Mouse (Mus musculus): Measurements from ENCODE around the gene Muc3. TPM values are rescaled to one million over a fixed set of nuclear protein-coding genes. Genes with fewer than 3 reads are reported as not detected.
"Not testable (repeated sequence)": the region's sequence is repeated elsewhere in the genome, so short reads cannot be mapped to it uniquely, and the experiment has no call there.

The Muc3 gene
- polyA plus RNA-seq (2012; ENCODE audit: insufficient read depth, insufficient read length, missing spikeins), result not detected in 2 replicates

DNA sequence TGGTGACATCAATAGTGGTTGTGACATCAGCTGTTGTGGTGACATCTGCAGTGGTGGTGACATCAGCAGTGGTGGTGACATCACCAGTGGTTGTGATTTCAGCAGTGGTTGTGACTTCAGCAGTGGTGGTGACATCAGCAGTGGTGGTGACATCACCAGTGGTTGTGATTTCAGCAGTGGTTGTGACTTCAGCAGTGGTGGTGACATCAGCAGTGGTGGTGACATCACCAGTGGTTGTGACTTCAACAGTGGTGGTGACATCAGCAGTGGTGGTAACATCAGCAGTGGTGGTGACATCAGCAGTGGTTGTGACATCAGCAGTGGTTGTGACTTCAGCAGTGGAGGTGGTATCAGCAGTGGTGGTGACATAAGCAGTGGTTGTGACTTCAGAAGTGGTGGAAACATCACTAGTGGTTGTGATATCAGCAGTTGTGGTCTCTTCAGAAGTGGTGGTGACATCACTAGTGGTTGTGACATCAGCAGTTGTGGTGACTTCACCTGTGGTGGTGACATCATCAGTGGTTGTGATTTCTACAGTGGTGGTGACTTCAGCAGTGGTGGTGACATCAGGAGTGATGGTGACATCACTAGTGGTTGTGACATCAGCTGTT, at the start of gene Muc3:
Muc3 (minus strand) TSS at position 51 of the 611 bp plus-strand sequence.
- not testable (repeated sequence) for H3K4me3 ChIP-seq (ENCODE audit: insufficient read depth, low read length); H3K27ac ChIP-seq (ENCODE audit: insufficient read depth, low read depth, low read length); H3K4me1 ChIP-seq (ENCODE audit: control insufficient read depth, insufficient read depth, low read length)

DNA sequence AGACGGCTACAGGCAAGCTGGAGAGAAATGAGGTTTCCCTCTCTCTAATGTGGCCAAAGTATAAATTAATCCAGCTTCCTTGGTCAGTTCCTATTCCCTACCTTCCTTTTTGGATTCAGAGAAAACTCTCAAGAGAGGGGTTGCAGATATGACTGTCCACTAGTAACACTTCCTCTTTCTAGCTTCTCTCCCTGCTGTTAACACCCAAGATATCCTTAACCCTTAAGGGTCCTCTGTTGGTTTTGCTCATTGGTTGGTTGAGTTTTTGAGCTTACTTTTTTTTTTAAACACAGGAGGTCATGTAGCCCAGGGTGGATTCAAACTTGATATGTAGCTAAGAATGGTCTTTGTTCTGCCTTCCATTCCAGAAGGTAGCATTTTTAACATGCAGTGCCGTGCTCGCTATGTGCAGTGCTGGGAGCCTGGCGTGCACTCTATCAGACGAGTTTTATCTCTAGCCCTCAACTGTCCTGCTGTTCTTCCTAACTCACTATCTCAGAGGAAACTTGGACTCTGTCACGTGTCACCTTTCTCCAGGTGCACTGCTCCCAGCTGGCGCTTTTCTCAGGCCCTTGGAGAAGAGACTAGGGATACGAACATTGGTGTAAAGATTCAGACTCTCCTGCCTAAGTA, 45.5 kb upstream of the Muc3 start:
- TF ChIP-seq CTCF (IDR thresholded peaks at IDR 0.05; ENCODE audit: low read depth, low read length) (no peak), POLR2A (IDR thresholded peaks at IDR 0.05; ENCODE audit: borderline replicate concordance, low read depth, low read length) (no peak)
- Histone ChIP-seq H3K4me1 (ENCODE audit: control insufficient read depth, insufficient read depth, low read length) (peaks cover 6% of the 10 kb centered on the region; the same call in 1 of the 2 replicates), H3K27ac (ENCODE audit: insufficient read depth, low read depth, low read length) (no peak overlapping the region), H3K4me3 (ENCODE audit: insufficient read depth, low read length) (no peak overlapping the region)

DNA sequence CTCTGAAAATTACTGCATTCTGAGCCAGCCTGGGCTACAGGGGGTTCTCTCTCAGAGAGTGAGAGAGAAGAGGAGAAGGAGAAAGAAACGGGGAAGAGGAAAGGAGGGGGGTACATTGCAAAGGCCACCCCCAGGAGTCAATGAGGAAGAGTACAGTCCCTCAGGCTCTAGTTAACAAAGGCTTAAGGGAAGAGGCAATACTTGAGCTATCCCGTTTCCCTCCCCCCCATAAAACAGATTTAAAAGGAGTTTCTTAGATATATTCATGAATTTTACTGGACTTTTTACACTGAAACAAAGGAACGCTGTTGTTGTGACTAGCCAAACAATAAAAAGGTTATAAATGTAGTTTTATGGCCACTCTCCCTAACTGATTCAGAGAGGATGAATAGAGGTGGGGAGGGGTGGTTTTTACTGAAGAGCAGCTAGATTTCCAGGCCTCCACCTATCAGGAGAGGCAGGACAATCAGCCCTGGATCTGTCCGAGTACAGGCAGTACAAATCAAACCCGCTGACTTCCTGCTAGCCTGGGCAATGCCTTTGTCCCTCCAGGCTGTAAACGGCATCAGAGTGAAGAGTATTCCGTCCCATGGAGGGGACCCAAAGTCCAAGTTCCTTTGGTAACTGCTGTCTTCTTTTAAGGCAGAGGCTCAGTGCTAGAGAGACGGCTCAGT, 44.3 kb upstream of the Muc3 start:
- Histone ChIP-seq H3K27ac (ENCODE audit: insufficient read depth, low read depth, low read length) (no peak overlapping the region), H3K4me1 (ENCODE audit: control insufficient read depth, insufficient read depth, low read length) (peaks cover 6% of the 10 kb centered on the region; the same call in 1 of the 2 replicates), H3K4me3 (ENCODE audit: insufficient read depth, low read length) (no peak overlapping the region)
- TF ChIP-seq CTCF (IDR thresholded peaks at IDR 0.05; ENCODE audit: low read depth, low read length) (no peak), POLR2A (IDR thresholded peaks at IDR 0.05; ENCODE audit: borderline replicate concordance, low read depth, low read length) (no peak)

DNA sequence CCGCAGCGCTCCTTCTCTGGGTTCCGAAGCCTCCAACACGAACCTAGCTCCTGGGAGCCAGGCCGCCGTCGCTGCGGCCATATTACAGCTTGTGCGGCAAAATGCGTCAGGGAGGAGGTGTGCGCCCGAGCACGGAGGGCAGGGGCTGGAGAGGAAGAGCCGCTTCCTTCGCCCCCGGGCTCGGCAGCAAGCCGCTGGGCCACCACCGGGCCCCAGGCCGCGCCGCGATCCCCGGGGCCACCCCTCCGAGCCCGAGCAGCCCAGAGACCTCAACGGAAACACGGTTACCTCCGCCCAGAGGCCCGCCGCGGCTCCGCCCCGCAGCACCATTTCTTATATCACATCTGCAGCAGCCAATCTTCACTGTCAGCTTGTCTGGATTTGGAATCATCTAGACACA, 40.2 kb upstream of the Muc3 start:
- Histone ChIP-seq H3K27ac (ENCODE audit: insufficient read depth, low read depth, low read length) (no peak overlapping the region), H3K4me1 (ENCODE audit: control insufficient read depth, insufficient read depth, low read length) (peaks cover 6% of the 10 kb centered on the region; the same call in 1 of the 2 replicates), H3K4me3 (ENCODE audit: insufficient read depth, low read length) (peak overlapping the region; percentile 38)
- no peak for TF ChIP-seq CTCF (IDR thresholded peaks at IDR 0.05; ENCODE audit: low read depth, low read length)
- no peak for TF ChIP-seq POLR2A (IDR thresholded peaks at IDR 0.05; ENCODE audit: borderline replicate concordance, low read depth, low read length)

DNA sequence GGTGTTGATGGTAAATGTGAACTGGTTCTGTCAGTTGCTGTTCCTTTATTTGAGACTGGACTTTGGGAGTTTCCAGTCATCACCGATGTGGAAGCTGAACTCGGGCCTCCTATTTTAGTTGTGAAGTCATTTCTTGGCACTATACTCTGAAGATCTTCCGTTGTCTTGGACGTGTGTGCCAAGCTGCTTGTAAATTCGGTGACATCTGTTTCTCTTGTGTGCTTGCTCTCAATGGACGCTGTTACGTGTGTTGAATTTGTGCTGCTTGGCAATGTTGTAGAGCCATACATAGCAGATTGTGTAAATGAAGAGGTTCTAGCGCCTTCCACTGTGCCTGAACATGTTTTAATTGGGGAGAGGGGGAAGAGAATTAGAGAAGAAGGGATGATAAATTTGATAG, 36.2 kb upstream of the Muc3 start:
- H3K27ac ChIP-seq (ENCODE audit: insufficient read depth, low read depth, low read length), result no peak overlapping the region

DNA sequence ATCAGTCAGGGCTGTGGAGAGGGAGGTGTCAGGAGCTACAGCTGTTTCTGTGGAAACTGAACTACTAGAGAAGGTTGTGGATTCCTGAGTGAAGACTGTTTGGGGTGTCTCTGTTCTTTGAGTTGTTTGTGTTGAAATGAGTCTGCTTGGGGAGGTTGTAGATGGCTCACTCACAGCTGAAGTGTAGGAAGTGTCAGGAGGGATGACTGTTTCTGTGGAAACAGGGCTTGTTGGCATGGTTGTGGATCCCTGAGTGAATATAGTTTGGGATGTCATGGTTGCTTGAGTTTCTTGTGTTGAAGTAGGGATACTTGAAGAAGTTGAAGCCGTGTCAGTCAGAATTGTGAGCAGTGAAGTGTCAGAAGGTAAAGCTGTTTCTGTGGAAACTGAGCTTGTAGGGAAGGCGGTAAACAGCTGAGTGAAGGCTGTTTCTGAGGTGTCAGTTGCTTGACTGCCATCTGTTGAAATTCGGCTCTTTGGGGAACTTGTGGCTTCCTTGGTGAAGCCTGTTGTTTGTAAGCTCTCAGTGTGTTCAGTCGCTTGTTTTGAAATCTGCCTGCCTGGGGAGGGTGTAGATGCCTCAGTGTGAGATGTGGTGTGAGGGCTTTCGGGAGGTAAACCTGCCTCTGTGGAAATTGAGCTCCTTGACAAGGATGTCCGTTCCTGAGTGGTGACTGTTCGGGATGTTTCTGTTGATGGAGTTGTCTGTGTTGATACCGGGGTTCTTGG, 30.7 kb upstream of the Muc3 start:
- H3K27ac ChIP-seq (ENCODE audit: insufficient read depth, low read depth, low read length), result no peak overlapping the region
- no peak overlapping the region for H3K4me3 ChIP-seq (ENCODE audit: insufficient read depth, low read length)

More for the DNA sequence above, 36.2 kb upstream of the Muc3 start:
- no peaks in the 10 kb centered on the region for H3K4me1 ChIP-seq (ENCODE audit: control insufficient read depth, insufficient read depth, low read length)
- no peak overlapping the region for H3K4me3 ChIP-seq (ENCODE audit: insufficient read depth, low read length)
- no peak for TF ChIP-seq POLR2A (IDR thresholded peaks at IDR 0.05; ENCODE audit: borderline replicate concordance, low read depth, low read length)
- TF ChIP-seq CTCF (IDR thresholded peaks at IDR 0.05; ENCODE audit: low read depth, low read length), result no peak

DNA sequence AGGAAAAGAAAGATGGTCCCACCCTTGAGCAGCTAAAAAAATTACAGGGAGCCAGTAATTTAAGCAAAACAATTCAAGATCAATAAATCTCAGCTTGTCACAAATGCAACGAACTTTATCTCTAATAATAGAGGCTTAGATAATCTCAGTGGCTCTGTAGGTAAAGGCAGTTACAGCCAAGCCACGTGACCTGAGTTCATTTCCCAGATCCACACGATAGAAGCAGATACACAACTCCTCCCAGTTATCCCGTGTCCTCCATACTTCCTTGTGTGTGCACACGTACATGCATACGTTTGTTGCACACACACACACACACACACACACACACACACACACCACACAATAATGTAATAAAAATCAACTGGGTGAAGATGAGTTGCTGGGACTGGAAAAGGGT, 24.8 kb upstream of the Muc3 start:
- TF ChIP-seq POLR2A (IDR thresholded peaks at IDR 0.05; ENCODE audit: borderline replicate concordance, low read depth, low read length) (no peak), CTCF (IDR thresholded peaks at IDR 0.05; ENCODE audit: low read depth, low read length) (no peak)
- Histone ChIP-seq H3K27ac (ENCODE audit: insufficient read depth, low read depth, low read length) (no peak overlapping the region), H3K4me1 (ENCODE audit: control insufficient read depth, insufficient read depth, low read length) (no peaks in the 10 kb centered on the region), H3K4me3 (ENCODE audit: insufficient read depth, low read length) (no peak overlapping the region)

More for the DNA sequence above, 30.7 kb upstream of the Muc3 start:
- no peak for TF ChIP-seq POLR2A (IDR thresholded peaks at IDR 0.05; ENCODE audit: borderline replicate concordance, low read depth, low read length)
- TF ChIP-seq CTCF (IDR thresholded peaks at IDR 0.05; ENCODE audit: low read depth, low read length), result no peak
- H3K4me1 ChIP-seq (ENCODE audit: control insufficient read depth, insufficient read depth, low read length), result peaks cover 5% of the 10 kb centered on the region; the same call in 1 of the 2 replicates

DNA sequence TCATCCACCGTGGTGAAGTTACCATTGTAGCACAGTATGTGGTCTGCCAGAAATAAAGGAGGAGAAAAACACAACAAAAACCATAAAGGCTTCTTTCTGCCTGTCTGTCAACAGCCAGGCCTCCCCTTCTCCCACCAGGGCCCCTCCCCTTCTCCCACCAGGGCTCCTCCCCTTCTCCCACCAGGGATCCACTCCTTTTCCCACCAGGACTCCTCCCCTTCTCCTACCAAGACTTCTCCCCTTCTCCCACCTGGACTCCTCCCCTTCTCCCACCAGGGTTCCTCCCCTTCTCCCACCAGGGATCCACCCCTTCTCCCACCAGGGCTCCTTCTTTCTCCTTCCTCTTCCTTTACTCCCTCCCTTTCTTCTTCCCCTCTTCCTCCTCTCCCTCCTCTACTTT, 23.5 kb upstream of the Muc3 start:
- TF ChIP-seq CTCF (IDR thresholded peaks at IDR 0.05; ENCODE audit: low read depth, low read length) (no peak), POLR2A (IDR thresholded peaks at IDR 0.05; ENCODE audit: borderline replicate concordance, low read depth, low read length) (no peak)
- Histone ChIP-seq H3K27ac (ENCODE audit: insufficient read depth, low read depth, low read length) (no peak overlapping the region), H3K4me1 (ENCODE audit: control insufficient read depth, insufficient read depth, low read length) (no peaks in the 10 kb centered on the region), H3K4me3 (ENCODE audit: insufficient read depth, low read length) (no peak overlapping the region)

DNA sequence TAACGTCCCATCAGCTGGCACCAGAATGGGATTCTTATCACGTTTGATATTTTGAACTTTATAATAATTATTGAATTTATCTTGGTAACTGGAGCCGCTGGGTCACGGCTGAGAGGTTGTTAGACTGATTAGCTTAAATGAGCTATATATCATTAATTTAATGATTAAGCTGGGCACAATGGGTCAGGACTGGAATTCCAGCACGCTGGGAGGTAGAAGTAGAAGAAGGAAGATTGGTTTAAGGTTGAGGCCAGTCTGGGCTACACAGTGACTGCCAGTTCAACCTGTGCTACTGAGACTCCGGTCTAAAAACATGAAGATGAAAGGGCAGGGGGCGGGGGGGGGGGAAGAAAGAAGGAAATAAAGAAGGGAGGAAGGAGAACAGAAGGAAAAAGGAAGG, 22.4 kb upstream of the Muc3 start:
- no peak overlapping the region for H3K4me3 ChIP-seq (ENCODE audit: insufficient read depth, low read length)
- no peak overlapping the region for H3K27ac ChIP-seq (ENCODE audit: insufficient read depth, low read depth, low read length)
- H3K4me1 ChIP-seq (ENCODE audit: control insufficient read depth, insufficient read depth, low read length), result no peaks in the 10 kb centered on the region
- TF ChIP-seq POLR2A (IDR thresholded peaks at IDR 0.05; ENCODE audit: borderline replicate concordance, low read depth, low read length) (no peak), CTCF (IDR thresholded peaks at IDR 0.05; ENCODE audit: low read depth, low read length) (no peak)

All from bone marrow macrophage, adult 2 months (primary cell).